Mouse (Mus musculus): ENCODE results near the gene Gnai2. TPM values are rescaled to one million over a fixed set of nuclear protein-coding genes. Genes with fewer than 3 reads are reported as not detected.
"Not testable (repeated sequence)": the region's sequence is repeated elsewhere in the genome, so short reads cannot be mapped to it uniquely, and the experiment has no call there.

Gene Gnai2
- polyA plus RNA-seq, 1 experiment from 2014 or later = 210 TPM

DNA sequence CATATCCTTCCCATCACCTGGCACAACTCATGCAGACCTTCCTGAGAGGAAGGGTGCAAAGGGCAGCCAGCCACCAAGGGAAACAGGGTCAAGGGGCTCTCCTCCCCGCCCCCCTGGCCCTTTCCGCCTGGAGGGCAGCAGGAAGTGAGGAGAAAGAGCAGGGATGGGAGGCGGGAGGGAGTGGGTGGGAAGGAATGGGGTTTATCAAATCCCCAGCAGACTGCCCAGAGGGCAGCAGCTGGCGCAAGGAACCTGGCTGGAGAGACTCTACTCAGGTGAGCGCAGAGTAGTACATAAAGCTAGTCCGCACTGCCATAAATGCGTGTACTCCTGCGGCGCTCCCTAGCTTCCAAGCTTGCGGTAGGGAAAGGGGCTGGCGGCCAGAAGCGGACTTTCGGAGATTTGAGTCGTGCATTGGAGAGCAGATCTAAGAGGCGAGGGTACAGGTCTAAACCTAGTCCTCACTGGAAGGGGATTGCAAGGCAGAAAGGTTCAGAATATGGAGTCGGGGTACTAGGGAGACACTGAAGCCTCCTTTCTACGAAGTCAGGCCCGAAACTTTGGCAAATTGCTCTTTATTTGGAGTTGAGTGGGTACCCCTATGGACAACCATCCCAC, 67.4 kb downstream of the Gnai2 start, which contains the start of gene Hyal2:
Gene Hyal2 (plus strand): TSS at position 244 of the 618 bp plus-strand sequence.
- Histone ChIP-seq H3K9ac (peak within 1 kb of the TSS; percentile 90), H3K4me1 (peaks cover 87% of the 10 kb centered on the region), H3K36me3 (peaks cover 42% of the 10 kb centered on the region), H3K4me2 (peak within 1 kb of the TSS; percentile 86), H3K4me3 (peak within 1 kb of the TSS; percentile 75), H3K27ac (peak within 1 kb of the TSS; percentile 94), H3K27me3 (replicated peaks) (no peaks in the 10 kb centered on the region), H3K9me3 (replicated peaks) (no peaks in the 10 kb centered on the region)
- WGBS (ENCODE audit: insufficient replicate concordance) = 33% methylated on average over 18 of the region's 18 CpGs
- no peak for ATAC-seq

DNA sequence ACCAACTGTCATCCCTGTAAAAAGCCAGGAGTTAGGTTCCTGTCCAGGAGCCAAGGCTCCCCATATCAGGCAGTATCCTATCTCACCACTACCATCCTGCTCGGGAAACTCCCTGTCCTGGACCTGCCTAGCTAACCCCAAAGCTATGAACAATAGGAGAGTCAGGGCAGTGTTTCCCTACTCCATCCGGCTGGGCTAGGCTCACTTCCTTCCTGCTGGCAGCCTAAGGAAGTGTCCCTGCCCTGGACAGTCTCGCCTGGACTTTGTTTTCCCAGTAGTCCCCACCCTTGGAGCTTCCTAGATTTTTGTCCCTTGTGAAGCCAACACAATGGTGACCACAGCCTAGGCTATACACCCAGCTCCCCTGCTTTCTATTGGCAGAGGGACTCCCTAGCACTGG, 68.3 kb downstream of the Gnai2 start:
- Histone ChIP-seq H3K4me1 (peaks cover 87% of the 10 kb centered on the region), H3K9me3 (replicated peaks) (no peaks in the 10 kb centered on the region), H3K27me3 (replicated peaks) (no peaks in the 10 kb centered on the region), H3K4me2 (peak overlapping the region; percentile 86), H3K36me3 (peaks cover 39% of the 10 kb centered on the region), H3K27ac (peak overlapping the region; percentile 94), H3K4me3 (peak overlapping the region; percentile 75; the same call in 1 of the 2 replicates), H3K9ac (peak overlapping the region; percentile 31; the same call in 1 of the 2 replicates)
- ATAC-seq = no peak
- 53% methylated on average over 3 of the region's 3 CpGs for WGBS (ENCODE audit: insufficient replicate concordance)

DNA sequence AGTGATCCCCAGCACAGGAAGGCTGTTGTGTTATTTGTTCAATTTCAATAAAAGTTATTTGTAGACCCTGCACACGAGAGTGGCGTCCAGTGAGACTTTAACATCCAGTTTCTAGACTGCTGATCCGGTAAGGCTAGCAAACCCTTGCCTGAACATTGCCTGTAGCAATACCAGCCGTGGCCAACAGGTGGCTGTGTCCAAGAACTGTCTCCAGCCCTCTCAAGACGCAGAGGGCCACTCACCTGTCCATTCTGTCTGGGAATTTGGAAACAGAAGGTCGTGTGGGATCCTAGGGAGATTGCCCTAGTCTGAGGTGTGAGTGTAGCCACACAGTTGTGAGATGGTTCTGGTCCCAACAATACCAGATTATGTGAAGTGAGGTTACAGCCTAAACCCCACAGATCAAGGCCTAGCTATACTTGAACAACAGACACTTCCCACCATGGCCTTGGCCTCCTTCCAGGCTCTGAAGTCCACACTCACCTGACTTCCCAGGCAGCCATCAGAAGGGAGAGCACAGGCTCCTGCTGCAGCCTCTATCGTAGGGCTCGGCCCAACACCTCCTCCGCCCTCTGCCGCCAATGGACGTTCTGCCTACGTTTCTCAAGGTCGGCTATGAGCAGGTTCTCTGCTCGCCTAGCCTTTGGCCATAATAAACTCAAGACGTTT, 69.0 kb downstream of the Gnai2 start:
- Histone ChIP-seq H3K4me1 (peaks cover 82% of the 10 kb centered on the region), H3K4me3 (no peak overlapping the region), H3K36me3 (peaks cover 39% of the 10 kb centered on the region), H3K9ac (no peak overlapping the region), H3K9me3 (replicated peaks) (no peaks in the 10 kb centered on the region), H3K4me2 (peak overlapping the region; percentile 14), H3K27me3 (replicated peaks) (no peaks in the 10 kb centered on the region), H3K27ac (peak overlapping the region; percentile 94)
- 49% methylated on average over 15 of the region's 15 CpGs for WGBS (ENCODE audit: insufficient replicate concordance)
- ATAC-seq = no peak

DNA sequence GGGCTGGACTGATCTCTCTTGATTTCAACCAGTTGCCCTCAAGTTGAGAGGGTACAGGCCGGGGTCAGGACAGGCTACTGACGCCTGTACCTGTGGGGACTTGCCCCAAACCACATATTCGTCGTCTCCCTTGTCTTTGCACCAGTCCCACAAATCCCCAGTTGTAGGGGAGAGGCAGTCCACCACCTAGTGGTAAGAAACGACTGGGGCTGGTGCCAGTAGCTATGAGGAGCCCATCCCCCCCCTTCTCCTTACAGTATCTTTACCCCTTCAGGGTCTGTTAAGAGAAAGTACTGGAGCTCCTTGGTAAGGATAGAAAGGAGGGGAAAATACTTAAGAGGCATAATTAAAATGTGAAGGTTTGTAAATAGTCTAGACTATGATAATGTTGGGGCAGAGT, 69.6 kb downstream of the Gnai2 start:
- Histone ChIP-seq H3K27ac (peak overlapping the region; percentile 94), H3K36me3 (peaks cover 39% of the 10 kb centered on the region), H3K4me1 (peaks cover 76% of the 10 kb centered on the region), H3K4me2 (peak overlapping the region; percentile 22)
- not testable (repeated sequence) for H3K4me3 ChIP-seq; H3K27me3 ChIP-seq (replicated peaks); H3K9me3 ChIP-seq (replicated peaks); ATAC-seq; H3K9ac ChIP-seq
- 31% methylated on average over 5 of the region's 5 CpGs for WGBS (ENCODE audit: insufficient replicate concordance)

Other genes starting within 250 kb of the Gnai2 start
- 0.02 and 0.13 TPM in 2 replicates for gene Cacna2d2, start 235.8 kb downstream of the Gnai2 start, polyA plus RNA-seq (2016; fragmentation: Nextera tagmentation; extraction: Ambion mirVana)
- gene Tmem115, start 101.4 kb downstream of the Gnai2 start, polyA plus RNA-seq (2016; fragmentation: Nextera tagmentation; extraction: Ambion mirVana) = 25.9 and 26.4 TPM in 2 replicates
- gene Cyb561d2, start 93.2 kb downstream of the Gnai2 start, polyA plus RNA-seq (2016; fragmentation: Nextera tagmentation; extraction: Ambion mirVana) = 18.5 and 19.5 TPM in 2 replicates
- gene Nprl2, start 93.1 kb downstream of the Gnai2 start, polyA plus RNA-seq (2016; fragmentation: Nextera tagmentation; extraction: Ambion mirVana) = 15.3 and 16.0 TPM in 2 replicates
- gene Zmynd10, start 88.1 kb downstream of the Gnai2 start, polyA plus RNA-seq (2016; fragmentation: Nextera tagmentation; extraction: Ambion mirVana) = not detected in 2 replicates
- 22.2 and 24.8 TPM in 2 replicates for gene Rassf1, start 83.8 kb downstream of the Gnai2 start, polyA plus RNA-seq (2016; fragmentation: Nextera tagmentation; extraction: Ambion mirVana)
- 48.6 and 52.7 TPM in 2 replicates for gene Tusc2, start 72.1 kb downstream of the Gnai2 start, polyA plus RNA-seq (2016; fragmentation: Nextera tagmentation; extraction: Ambion mirVana)
- 53.9 and 57.6 TPM in 2 replicates for gene Hyal2, start 67.4 kb downstream of the Gnai2 start, polyA plus RNA-seq (2016; fragmentation: Nextera tagmentation; extraction: Ambion mirVana)
- 3.6 and 3.9 TPM in 2 replicates for gene Hyal1, start 58.4 kb downstream of the Gnai2 start, polyA plus RNA-seq (2016; fragmentation: Nextera tagmentation; extraction: Ambion mirVana)
- gene Naa80, start 56.5 kb downstream of the Gnai2 start, polyA plus RNA-seq (2016; fragmentation: Nextera tagmentation; extraction: Ambion mirVana) = 12.5 and 12.9 TPM in 2 replicates
- gene Hyal3, start 54.5 kb downstream of the Gnai2 start, polyA plus RNA-seq (2016; fragmentation: Nextera tagmentation; extraction: Ambion mirVana) = 0.99 and 1.2 TPM in 2 replicates
- 171 TPM in 2 replicates for gene Ifrd2, start 47.7 kb downstream of the Gnai2 start, polyA plus RNA-seq (2016; fragmentation: Nextera tagmentation; extraction: Ambion mirVana)
- gene Sema3b, start 26.1 kb downstream of the Gnai2 start, polyA plus RNA-seq (2016; fragmentation: Nextera tagmentation; extraction: Ambion mirVana) = 0.35 and 0.52 TPM in 2 replicates
- 2.8 and 3.3 TPM in 2 replicates for gene Slc38a3, start 34.2 kb upstream of the Gnai2 start, polyA plus RNA-seq (2016; fragmentation: Nextera tagmentation; extraction: Ambion mirVana)
- 1.9 and 2.4 TPM in 2 replicates for gene Gnat1, start 44.3 kb upstream of the Gnai2 start, polyA plus RNA-seq (2016; fragmentation: Nextera tagmentation; extraction: Ambion mirVana)
- 3.9 and 4.2 TPM in 2 replicates for gene Sema3f, start 75.1 kb upstream of the Gnai2 start, polyA plus RNA-seq (2016; fragmentation: Nextera tagmentation; extraction: Ambion mirVana)
- gene Rbm5, start 135.6 kb upstream of the Gnai2 start, polyA plus RNA-seq (2016; fragmentation: Nextera tagmentation; extraction: Ambion mirVana) = 84.3 and 88.6 TPM in 2 replicates
- 45.7 and 49.2 TPM in 2 replicates for gene Rbm6, start 237.9 kb upstream of the Gnai2 start, polyA plus RNA-seq (2016; fragmentation: Nextera tagmentation; extraction: Ambion mirVana)